Mouse (Mus musculus): ENCODE results near the gene Mipep. TPM values are rescaled to one million over a fixed set of nuclear protein-coding genes. Genes with fewer than 3 reads are reported as not detected.
A peak's percentile ranks its signal among the peaks of the same experiment; 100 is the strongest.

Mipep gene
- polyA plus RNA-seq, 1 experiment from 2014 or later, result 10.7 TPM

DNA sequence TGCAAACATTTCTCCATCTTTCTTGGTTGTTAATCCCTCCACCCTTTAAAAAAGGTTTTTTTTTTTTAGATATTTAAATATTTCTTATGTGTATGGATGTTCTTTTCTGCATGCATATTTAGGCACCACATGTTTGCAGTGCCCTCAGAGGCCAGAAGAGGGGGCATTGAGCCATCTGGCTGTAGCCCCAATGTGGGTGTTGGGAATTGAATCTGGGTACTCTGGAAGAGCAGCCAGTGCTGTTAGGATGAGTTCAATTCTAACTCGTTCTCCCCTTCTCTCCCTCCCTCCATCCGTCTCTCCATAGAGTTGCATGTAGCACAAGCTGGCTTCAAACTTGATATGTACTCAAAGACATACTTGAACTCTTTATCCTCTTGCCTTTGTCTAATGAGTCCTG lies 10.9 kb upstream of the Mipep start:
- H3K36me3 ChIP-seq (replicated peaks), result no peaks in the 10 kb centered on the region
- H3K9ac ChIP-seq, result no peak overlapping the region
- H3K4me2 ChIP-seq, result no peak overlapping the region
- H3K9me3 ChIP-seq (replicated peaks), result no peaks in the 10 kb centered on the region
- ATAC-seq (ENCODE audit: insufficient read depth), result no peak
- no peaks in the 10 kb centered on the region for H3K27me3 ChIP-seq
- no peak overlapping the region for H3K4me3 ChIP-seq (replicated peaks)
- 0 out of 2 replicates have a peak, but pooled peaks cover 9% of the 10 kb centered on the region for H3K4me1 ChIP-seq (replicated peaks)
- WGBS (ENCODE audit: insufficient replicate concordance), result 64% methylated on average over 2 of the region's 2 CpGs
- H3K27ac ChIP-seq (replicated peaks), result no peak overlapping the region

- H3K9me3 ChIP-seq (replicated peaks), result no peaks in the 10 kb centered on the region
- WGBS (ENCODE audit: insufficient replicate concordance), result 67% methylated on average over 8 of the region's 8 CpGs
- no peak overlapping the region for H3K4me2 ChIP-seq
- H3K9ac ChIP-seq, result no peak overlapping the region
- no peak overlapping the region for H3K27ac ChIP-seq (replicated peaks)
- ATAC-seq (ENCODE audit: insufficient read depth), result no peak
- peaks cover 3% of the 10 kb centered on the region; the same call in 1 of the 2 replicates for H3K27me3 ChIP-seq
- H3K4me1 ChIP-seq (replicated peaks), result 0 out of 2 replicates have a peak, but pooled peaks cover 6% of the 10 kb centered on the region
- no peak overlapping the region for H3K4me3 ChIP-seq (replicated peaks)
- no peaks in the 10 kb centered on the region for H3K36me3 ChIP-seq (replicated peaks)
Measured at GRCm38 (mm10) chr14:60776521-60776920, 7.9 kb upstream of the Mipep start.

DNA sequence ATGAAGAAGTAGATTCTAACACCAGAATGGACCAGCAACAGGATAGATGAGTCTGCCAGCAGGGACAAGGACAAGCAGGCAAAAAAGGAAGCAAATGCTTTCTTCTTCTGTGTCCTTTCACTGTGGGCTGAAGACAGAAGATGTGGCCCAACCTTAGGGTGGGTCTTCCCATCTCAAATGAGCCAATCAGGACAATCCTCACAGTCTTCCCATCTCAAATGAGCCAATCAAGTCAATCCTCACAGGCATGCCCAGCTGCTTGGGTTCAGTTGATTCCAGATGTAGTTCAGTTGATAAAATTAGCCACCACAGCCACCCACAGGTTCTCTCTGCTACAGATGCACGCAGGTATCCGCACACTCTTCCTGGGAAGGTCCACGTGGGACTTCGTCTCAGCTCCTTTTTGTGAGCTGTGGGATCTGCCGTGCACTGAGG lies 6.9 kb upstream of the Mipep start:
- H3K27me3 ChIP-seq, result peaks cover 6% of the 10 kb centered on the region
- no peak; the same call in 1 of the 2 replicates for ATAC-seq (ENCODE audit: insufficient read depth)
- H3K4me3 ChIP-seq (replicated peaks), result no peak overlapping the region
- H3K4me2 ChIP-seq, result no peak overlapping the region
- H3K27ac ChIP-seq (replicated peaks), result no peak overlapping the region
- 0 out of 2 replicates have a peak, but pooled peaks cover 6% of the 10 kb centered on the region for H3K4me1 ChIP-seq (replicated peaks)
- H3K9me3 ChIP-seq (replicated peaks), result no peaks in the 10 kb centered on the region
- no peaks in the 10 kb centered on the region for H3K36me3 ChIP-seq (replicated peaks)
- H3K9ac ChIP-seq, result no peak overlapping the region
- WGBS (ENCODE audit: insufficient replicate concordance), result 73% methylated on average over 5 of the region's 5 CpGs

DNA sequence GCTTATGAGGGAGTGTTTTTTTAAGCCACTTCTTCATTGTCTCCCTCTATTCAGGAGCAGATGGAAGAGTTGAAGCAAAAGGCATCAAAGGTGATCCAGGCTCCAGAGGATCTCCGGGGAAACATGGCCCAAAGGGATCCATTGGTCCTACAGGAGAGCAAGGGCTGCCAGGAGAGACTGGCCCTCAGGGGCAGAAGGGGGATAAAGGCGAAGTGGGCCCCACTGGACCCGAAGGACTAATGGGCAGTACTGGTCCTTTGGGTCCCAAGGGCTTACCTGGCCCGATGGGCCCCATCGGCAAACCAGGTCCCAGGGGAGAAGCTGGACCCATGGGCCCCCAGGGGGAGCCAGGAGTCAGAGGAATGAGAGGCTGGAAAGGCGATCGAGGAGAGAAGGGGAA lies 5.2 kb upstream of the Mipep start:
- WGBS (ENCODE audit: insufficient replicate concordance), result 84% methylated on average over 7 of the region's 7 CpGs
- H3K9me3 ChIP-seq (replicated peaks), result no peaks in the 10 kb centered on the region
- no peak for ATAC-seq (ENCODE audit: insufficient read depth)

DNA sequence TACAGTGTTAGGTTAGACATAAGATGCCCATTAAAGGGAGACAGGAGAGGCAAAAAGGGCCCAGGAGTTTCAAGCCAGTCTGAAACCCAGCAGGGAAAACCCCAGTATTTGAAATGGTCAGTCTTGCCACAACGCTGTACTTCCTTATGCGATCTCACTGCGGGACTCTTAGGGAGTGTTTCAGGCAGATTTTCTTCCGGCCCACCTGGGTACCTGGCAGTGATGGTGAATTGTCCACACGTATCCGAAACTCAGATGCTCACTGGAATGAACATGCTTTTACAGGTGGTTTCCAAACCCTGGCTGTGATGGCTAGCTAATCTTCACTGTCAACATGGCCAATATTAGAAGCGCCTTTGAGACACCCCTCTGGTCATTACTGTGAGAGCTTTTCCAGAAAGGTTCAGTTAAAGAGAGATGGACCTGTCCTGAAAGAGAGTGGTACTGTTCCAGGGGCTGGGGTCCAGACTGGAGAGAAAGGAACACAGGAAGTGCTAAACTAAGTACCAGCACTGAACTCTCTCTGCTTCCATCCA lies 2.2 kb upstream of the Mipep start:
- H3K27ac ChIP-seq (replicated peaks), result no peak overlapping the region
- 43% methylated on average over 7 of the region's 7 CpGs for WGBS (ENCODE audit: insufficient replicate concordance)
- H3K4me1 ChIP-seq (replicated peaks), result peaks cover 27% of the 10 kb centered on the region
- H3K9me3 ChIP-seq (replicated peaks), result no peaks in the 10 kb centered on the region
- no peak overlapping the region for H3K4me3 ChIP-seq (replicated peaks)
- no peak for ATAC-seq (ENCODE audit: insufficient read depth)
- H3K36me3 ChIP-seq (replicated peaks), result no peaks in the 10 kb centered on the region
- peaks cover 6% of the 10 kb centered on the region for H3K27me3 ChIP-seq
- H3K4me2 ChIP-seq, result no peak overlapping the region
- H3K9ac ChIP-seq, result no peak overlapping the region

More for the DNA sequence above, 5.2 kb upstream of the Mipep start:
- H3K4me1 ChIP-seq (replicated peaks), result peaks cover 16% of the 10 kb centered on the region; the same call in 1 of the 2 replicates
- no peaks in the 10 kb centered on the region for H3K36me3 ChIP-seq (replicated peaks)
- no peak overlapping the region for H3K4me3 ChIP-seq (replicated peaks)
- H3K9ac ChIP-seq, result no peak overlapping the region
- no peak overlapping the region for H3K27ac ChIP-seq (replicated peaks)
- no peak overlapping the region for H3K4me2 ChIP-seq
- H3K27me3 ChIP-seq, result peaks cover 6% of the 10 kb centered on the region

DNA sequence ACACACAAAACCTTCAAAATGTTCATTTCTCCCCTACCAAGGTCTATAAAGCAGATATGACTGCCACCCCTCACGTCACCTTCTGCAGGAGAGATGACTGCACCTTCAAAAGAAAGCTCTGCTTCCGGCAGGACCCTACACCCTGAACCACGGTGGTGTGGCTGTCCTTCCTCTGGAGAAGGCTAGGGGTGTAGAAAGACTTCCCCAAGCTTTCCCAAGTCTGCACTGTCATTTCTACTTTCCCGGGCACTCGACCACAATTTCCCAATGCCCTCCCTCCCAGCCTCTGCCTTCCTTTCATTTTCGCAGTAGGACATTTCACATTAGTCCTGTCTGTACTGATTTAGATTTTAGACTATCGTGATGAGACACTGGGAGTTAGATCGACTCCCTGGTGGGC lies 1.2 kb upstream of the Mipep start:
- Histone ChIP-seq H3K27ac (replicated peaks) (no peak overlapping the region), H3K36me3 (replicated peaks) (no peaks in the 10 kb centered on the region), H3K9me3 (replicated peaks) (no peaks in the 10 kb centered on the region), H3K4me2 (peak overlapping the region; percentile 41), H3K4me1 (replicated peaks) (peaks cover 21% of the 10 kb centered on the region), H3K27me3 (peaks cover 6% of the 10 kb centered on the region), H3K9ac (no peak overlapping the region), H3K4me3 (replicated peaks) (no peak overlapping the region)
- 18% methylated on average over 8 of the region's 8 CpGs for WGBS (ENCODE audit: insufficient replicate concordance)
- no peak for ATAC-seq (ENCODE audit: insufficient read depth)

DNA sequence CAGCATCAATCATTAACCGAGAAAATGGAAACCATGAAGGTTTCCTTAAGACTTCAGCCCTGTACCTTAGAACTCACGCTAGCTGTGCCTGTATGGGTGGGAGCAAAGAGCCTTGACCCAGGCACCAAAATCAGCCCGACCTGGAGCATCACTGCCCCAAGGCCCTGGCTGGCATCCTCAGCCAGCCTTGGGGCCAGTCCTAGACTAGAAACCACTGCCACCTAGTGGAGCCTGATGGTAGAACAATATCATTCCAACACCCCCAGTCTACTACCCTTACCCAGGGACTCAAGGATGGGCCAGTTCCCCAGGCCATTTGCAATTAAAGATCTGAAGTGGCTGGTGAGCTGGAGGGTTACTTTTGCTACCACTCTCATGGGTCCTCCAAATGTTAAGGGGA lies 5.7 kb downstream of the Mipep start:
- Histone ChIP-seq H3K4me3 (replicated peaks) (no peak overlapping the region), H3K36me3 (replicated peaks) (peaks cover 24% of the 10 kb centered on the region), H3K9me3 (replicated peaks) (no peaks in the 10 kb centered on the region), H3K27ac (replicated peaks) (no peak overlapping the region), H3K9ac (no peak overlapping the region), H3K4me1 (replicated peaks) (peaks cover 6% of the 10 kb centered on the region), H3K4me2 (no peak overlapping the region), H3K27me3 (no peaks in the 10 kb centered on the region)
- WGBS (ENCODE audit: insufficient replicate concordance), result 38% methylated on average over 3 of the region's 3 CpGs
- ATAC-seq (ENCODE audit: insufficient read depth), result no peak

GRCm38 (mm10) chr14:60796600-60797322 lies 12.4 kb downstream of the Mipep start:
- Histone ChIP-seq H3K4me3 (replicated peaks) (no peak overlapping the region), H3K36me3 (replicated peaks) (peaks cover 14% of the 10 kb centered on the region), H3K9me3 (replicated peaks) (no peaks in the 10 kb centered on the region), H3K27me3 (no peaks in the 10 kb centered on the region), H3K9ac (no peak overlapping the region), H3K4me2 (no peak overlapping the region), H3K27ac (replicated peaks) (no peak overlapping the region), H3K4me1 (replicated peaks) (no peaks in the 10 kb centered on the region; the same call in 1 of the 2 replicates)
- ATAC-seq (ENCODE audit: insufficient read depth), result peak; percentile 44
- 68% methylated on average over 4 of the region's 4 CpGs for WGBS (ENCODE audit: insufficient replicate concordance)

DNA sequence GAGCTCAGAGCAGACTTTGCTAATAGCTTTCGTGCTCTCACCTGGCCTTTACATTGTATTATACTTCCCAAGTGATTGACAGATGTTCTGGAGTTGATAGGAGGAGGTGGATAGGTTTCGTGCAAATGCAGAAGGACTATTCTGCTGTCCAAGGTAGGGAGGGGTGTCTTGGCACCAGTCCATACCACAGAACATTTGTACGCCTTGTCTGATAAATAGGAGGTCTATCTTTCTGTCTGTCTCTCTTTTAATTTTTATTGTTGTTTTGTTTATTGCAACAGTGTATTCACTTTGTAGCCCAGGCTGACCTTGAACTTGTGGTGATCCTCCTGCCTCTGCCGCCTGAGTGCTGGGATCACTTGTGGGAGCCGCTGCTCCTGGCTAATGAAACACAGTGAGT lies 13.2 kb downstream of the Mipep start:
- Histone ChIP-seq H3K4me2 (no peak overlapping the region), H3K9me3 (replicated peaks) (no peaks in the 10 kb centered on the region), H3K27me3 (no peaks in the 10 kb centered on the region), H3K9ac (no peak overlapping the region), H3K4me1 (replicated peaks) (no peaks in the 10 kb centered on the region; the same call in 1 of the 2 replicates), H3K27ac (replicated peaks) (no peak overlapping the region), H3K4me3 (replicated peaks) (no peak overlapping the region), H3K36me3 (replicated peaks) (peaks cover 9% of the 10 kb centered on the region; the same call in 1 of the 2 replicates)
- no peak for ATAC-seq (ENCODE audit: insufficient read depth)
- WGBS (ENCODE audit: insufficient replicate concordance), result 60% methylated on average over 5 of the region's 5 CpGs

GRCm38 (mm10) chr14:60798721-60799120 lies 14.3 kb downstream of the Mipep start:
- Histone ChIP-seq H3K27ac (replicated peaks) (no peak overlapping the region), H3K36me3 (replicated peaks) (peaks cover 11% of the 10 kb centered on the region; the same call in 1 of the 2 replicates), H3K9ac (no peak overlapping the region), H3K4me1 (replicated peaks) (no peaks in the 10 kb centered on the region; the same call in 1 of the 2 replicates), H3K9me3 (replicated peaks) (no peaks in the 10 kb centered on the region), H3K27me3 (no peaks in the 10 kb centered on the region), H3K4me3 (replicated peaks) (no peak overlapping the region), H3K4me2 (no peak overlapping the region)
- no peak for ATAC-seq (ENCODE audit: insufficient read depth)
- 87% methylated on average over 4 of the region's 4 CpGs for WGBS (ENCODE audit: insufficient replicate concordance)

GRCm38 (mm10) chr14:60799762-60800728 lies 15.7 kb downstream of the Mipep start:
- Histone ChIP-seq H3K36me3 (replicated peaks) (peaks cover 11% of the 10 kb centered on the region; the same call in 1 of the 2 replicates), H3K4me3 (replicated peaks) (no peak overlapping the region), H3K27ac (replicated peaks) (no peak overlapping the region), H3K9me3 (replicated peaks) (no peaks in the 10 kb centered on the region), H3K9ac (no peak overlapping the region), H3K27me3 (no peaks in the 10 kb centered on the region), H3K4me2 (no peak overlapping the region), H3K4me1 (replicated peaks) (no peaks in the 10 kb centered on the region; the same call in 1 of the 2 replicates)
- 44% methylated on average over 9 of the region's 9 CpGs for WGBS (ENCODE audit: insufficient replicate concordance)
- ATAC-seq (ENCODE audit: insufficient read depth), result no peak
